Mouse (Mus musculus) adrenal gland (tissue): ENCODE results near the gene Ptgs1.

Source experiments
- intact Hi-C: fragments of 180-260 bp; cut with DNase I; formaldehyde crosslinking; loops from one replicate; pipeline ENCODE4 v1.15.1; 2025

Ptgs1 gene

DNA sequence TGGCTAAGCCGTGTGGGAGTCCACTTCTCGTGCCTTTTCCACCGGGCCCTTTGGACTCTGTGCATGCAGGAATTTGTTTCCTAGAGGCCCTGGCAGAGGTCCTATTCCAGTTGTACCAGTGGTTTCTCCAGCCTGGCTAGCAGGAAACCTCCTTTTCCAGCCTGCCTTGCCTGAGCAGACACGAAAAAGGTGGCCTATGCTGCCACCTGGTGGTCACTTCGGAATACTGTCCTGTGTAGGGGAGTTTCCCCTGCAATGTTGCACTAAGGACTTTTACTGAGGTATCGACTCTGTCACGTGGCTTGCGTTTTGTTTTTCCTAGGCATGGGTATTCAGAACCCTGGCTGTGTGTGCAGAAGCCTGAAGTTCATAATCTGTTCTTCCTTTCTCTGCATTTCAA, 16.2 kb upstream of the Ptgs1 start:
- intact Hi-C loops: loop anchor here (1.0 to 5.0 kb wide), 3 partner anchors 63 to 205 kb away; partner anchors contain the start of genes Mrrf and Rbm18

GRCm38 (mm10) chr2:36214425-36214824, 15.8 kb upstream of the Ptgs1 start:
- intact Hi-C loops: loop anchor here (1.0 to 5.0 kb wide), 3 partner anchors 63 to 205 kb away; partner anchors contain the start of genes Mrrf and Rbm18

GRCm38 (mm10) chr2:36215203-36215739, 15.0 kb upstream of the Ptgs1 start:
- intact Hi-C loops: no loop called here

DNA sequence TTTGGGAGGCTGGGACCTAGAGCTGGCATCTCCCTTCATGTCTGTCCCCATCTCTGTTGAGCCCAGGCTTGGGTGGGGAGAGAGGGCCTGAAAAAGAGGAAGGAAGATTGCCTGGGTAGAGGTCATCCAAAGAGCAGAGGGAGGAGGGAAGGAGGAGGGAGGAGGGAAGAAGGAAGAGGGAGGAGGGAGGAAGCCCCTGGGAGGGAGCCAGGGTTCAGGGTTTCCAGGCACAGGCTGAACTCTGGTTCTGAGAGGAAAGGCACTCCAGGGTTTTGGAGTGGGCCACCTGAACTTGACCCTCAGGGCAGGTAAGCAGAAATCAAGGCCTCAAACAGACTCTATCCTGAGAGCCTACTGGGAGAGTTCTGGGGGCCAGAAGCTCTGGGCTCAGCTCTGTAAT, 13.7 kb upstream of the Ptgs1 start:
- intact Hi-C loops: no loop called here

- intact Hi-C loops: no loop called here
Measured at GRCm38 (mm10) chr2:36216953-36217573, 13.2 kb upstream of the Ptgs1 start.

- intact Hi-C loops: no loop called here
Measured at GRCm38 (mm10) chr2:36217692-36218233, 12.5 kb upstream of the Ptgs1 start.

GRCm38 (mm10) chr2:36220106-36220505, 10.1 kb upstream of the Ptgs1 start:
- intact Hi-C loops: no loop called here

DNA sequence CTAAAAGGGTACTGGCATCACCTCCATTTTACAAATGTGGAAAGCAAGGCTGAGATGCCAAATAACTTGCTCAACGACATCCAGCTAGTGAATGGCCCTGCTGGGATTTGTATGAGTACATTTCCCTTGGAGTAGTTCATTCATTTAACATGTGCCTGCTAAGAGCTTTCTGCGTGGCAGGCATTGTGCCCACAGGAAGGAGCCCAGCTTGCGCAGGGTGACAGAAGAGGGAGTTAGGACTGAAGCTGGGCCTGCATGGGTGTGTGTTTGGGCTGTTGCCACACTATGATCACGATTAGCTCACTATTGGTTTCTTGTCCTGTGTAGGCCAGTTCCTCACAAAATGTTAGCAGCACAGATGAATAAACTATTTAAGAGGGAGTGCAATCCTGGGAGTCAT, 9.3 kb upstream of the Ptgs1 start:
- intact Hi-C loops: no loop called here

GRCm38 (mm10) chr2:36222168-36222848, 7.9 kb upstream of the Ptgs1 start:
- intact Hi-C loops: no loop called here

DNA sequence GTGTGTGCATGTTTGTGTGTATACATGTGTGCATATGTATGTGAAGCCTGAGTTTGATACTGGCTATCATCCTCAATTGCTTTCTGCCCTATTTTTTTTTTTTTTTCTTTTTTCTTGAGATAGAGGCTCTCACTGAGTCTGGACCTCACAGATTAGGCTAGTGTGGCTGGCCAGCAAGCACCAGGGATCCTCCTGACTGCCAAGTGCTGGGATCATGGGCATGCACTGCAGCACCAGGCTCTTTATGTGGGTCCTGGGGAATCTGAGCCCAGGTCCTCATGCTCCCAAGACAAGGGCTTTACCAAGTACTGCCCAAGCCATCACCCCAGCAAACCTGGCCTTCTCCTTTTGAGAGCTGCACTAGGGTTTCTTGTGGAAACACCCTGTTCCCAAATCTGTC, 6.8 kb upstream of the Ptgs1 start:
- intact Hi-C loops: no loop called here

DNA sequence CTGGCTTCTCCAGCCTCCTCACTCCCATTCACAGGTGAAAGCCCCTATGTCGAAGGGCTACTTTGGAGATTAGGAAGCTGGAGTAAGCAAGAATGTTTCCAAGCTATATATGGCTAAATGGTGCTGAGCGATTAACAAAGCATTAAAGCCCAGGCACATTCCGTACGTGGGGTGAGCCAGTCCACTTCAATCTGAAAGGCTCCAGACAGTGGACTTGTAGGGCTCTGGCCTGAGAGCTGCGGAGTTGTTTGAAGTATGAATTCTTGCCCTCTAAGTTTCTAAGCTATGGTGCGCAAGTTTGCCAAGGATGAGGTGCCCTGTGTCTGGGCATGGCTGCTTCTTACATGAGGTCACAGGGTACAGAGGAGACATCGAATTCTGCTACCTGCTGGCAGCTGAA, 6.1 kb upstream of the Ptgs1 start:
- intact Hi-C loops: no loop called here

GRCm38 (mm10) chr2:36224599-36224998, 5.6 kb upstream of the Ptgs1 start:
- intact Hi-C loops: no loop called here

- intact Hi-C loops: no loop called here
Measured at GRCm38 (mm10) chr2:36230967-36231366, 741 bp downstream of the Ptgs1 start.

GRCm38 (mm10) chr2:36234526-36235368, 4.5 kb downstream of the Ptgs1 start:
- intact Hi-C loops: no loop called here

DNA sequence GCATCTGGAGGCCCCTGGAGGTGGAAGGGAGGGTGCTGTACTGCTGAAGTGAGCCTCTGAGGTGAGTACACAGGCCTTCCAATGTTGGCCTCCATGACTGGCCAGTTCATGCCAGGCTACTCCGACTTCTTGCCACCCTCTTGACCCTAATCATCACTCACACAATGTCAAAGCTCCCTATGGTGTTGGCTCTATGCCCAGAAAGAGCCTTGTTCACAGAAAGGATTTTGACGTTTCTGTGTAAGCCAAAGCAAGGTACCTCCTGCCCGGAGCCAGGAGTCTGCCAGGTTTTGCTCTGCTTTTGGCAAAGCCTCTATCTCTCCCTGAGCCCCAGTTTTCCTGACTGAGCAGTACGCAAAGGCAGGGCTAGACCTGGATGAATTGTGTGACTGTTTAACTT, 5.7 kb downstream of the Ptgs1 start:
- intact Hi-C loops: no loop called here

GRCm38 (mm10) chr2:36236889-36237288, 6.7 kb downstream of the Ptgs1 start:
- intact Hi-C loops: no loop called here

DNA sequence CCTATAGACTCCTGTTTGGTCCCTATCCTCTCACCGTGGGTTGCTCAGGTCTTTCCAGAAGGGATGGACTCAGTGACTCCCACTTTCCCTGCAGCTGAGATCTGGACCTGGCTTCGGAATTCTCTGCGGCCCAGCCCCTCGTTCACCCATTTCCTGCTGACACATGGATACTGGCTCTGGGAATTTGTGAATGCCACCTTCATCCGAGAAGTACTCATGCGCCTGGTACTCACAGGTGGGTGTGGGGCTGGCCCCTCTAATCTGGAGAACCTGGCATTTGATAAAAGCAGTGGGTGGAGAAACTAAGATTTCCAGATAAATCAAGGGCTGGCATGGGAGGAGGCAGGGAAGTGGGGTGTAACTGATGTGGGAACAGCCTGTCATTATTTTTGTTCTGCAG, 7.3 kb downstream of the Ptgs1 start:
- intact Hi-C loops: no loop called here

GRCm38 (mm10) chr2:36238467-36238866, 8.2 kb downstream of the Ptgs1 start:
- intact Hi-C loops: no loop called here

- intact Hi-C loops: no loop called here
Measured at GRCm38 (mm10) chr2:36238951-36239350, 8.7 kb downstream of the Ptgs1 start.

DNA sequence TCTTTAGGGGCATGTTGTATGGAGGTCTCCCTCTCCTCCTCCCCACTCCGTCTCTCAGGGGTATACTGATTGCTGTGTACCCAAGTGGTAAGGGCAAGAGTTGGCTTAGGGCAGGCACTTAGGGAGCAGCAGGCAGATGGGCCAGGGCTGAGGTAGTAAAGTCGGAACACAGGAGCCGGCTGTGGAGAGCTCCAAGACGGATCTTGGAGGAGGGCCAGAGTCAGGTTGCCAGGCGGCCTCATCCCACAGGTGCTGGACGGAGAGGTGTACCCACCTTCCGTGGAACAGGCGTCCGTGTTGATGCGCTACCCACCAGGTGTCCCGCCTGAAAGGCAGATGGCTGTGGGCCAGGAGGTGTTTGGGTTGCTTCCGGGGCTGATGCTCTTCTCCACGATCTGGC, 12.3 kb downstream of the Ptgs1 start:
- intact Hi-C loops: no loop called here

DNA sequence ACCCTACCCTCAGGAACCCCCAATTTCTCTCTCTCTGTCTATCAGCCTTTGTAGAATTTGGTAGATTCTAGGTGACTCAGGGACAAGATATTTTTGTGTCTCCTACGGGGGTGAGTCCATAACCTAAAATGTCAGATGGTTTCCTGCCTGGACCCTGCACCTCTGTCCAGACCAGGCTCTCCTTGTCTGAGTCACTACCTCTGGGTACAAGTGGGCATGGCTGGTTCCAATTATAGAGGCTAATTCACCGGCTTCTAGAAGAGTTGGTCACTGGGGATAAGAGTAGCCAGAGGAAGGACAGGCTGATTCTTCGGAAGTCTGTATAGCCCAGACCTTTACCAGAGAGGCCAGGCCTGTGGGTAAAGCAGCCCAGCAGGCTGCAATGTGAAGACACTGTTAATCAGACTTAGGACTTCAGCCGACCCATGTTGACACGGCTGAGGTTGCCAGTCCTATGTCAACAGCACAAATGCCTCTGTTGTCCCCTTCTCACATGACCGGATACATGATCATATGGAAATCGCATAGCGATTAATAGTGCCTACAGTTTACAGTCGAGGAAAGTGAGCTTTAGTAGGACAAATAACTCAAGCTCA, 13.2 kb downstream of the Ptgs1 start:
- intact Hi-C loops: no loop called here
